Comparison of ENCODE assay signal across 26 mouse cellular contexts in genomic region chr15:3587879-3588278, GRCm38 (mm10). TPM values are rescaled to one million over a fixed set of nuclear protein-coding genes. Genes with fewer than 3 reads are reported as not detected.
DNase-seq lines count a peak whose midpoint lies in the region; ATAC-seq and TF ChIP-seq lines count a peak whose summit lies in the region.
"Had no signal": no experiment of that assay in that cellular context is flagged by ENCODE, and none has a peak within 500 bp of the region (broad histone marks: within the 10 kb centered on the region; RNA-seq: fewer than 3 reads in every experiment).

No protein-coding gene starts in this region.

- no peaks in the 10 kb centered on the region for H3K36me3 ChIP-seq in myocyte (ENCODE audit: control insufficient read depth, insufficient read depth)
- H3K36me3 ChIP-seq in midbrain, postnatal 0 days (ENCODE audit: insufficient read depth, low read length), result no peaks in the 10 kb centered on the region
- H3K36me3 ChIP-seq: embryonic facial prominence, embryonic 12.5 days; embryonic facial prominence, embryonic 15.5 days; heart, embryonic 12.5 days; heart, embryonic 15.5 days had no signal

- no peak overlapping the region for H3K27ac ChIP-seq in midbrain, postnatal 0 days (ENCODE audit: low read depth, low read length)
- H3K27ac ChIP-seq: embryonic facial prominence, embryonic 12.5 days; embryonic facial prominence, embryonic 15.5 days; heart, embryonic 15.5 days; hindbrain, embryonic 14.5 days; hindbrain, postnatal 0 days had no signal

- no peaks in the 10 kb centered on the region for H3K79me2 ChIP-seq in myocyte (ENCODE audit: control insufficient read depth, insufficient read depth)

- no peak for TF ChIP-seq CTCF in midbrain, postnatal 0 days (IDR thresholded peaks at IDR 0.05)

- H3K9me3 ChIP-seq in midbrain, postnatal 0 days (ENCODE audit: low read length), result no peaks in the 10 kb centered on the region
- H3K9me3 ChIP-seq: embryonic facial prominence, embryonic 12.5 days; embryonic facial prominence, embryonic 15.5 days; heart, embryonic 12.5 days; heart, embryonic 15.5 days had no signal

- no peaks in the 10 kb centered on the region for H3K4me1 ChIP-seq in midbrain, postnatal 0 days (ENCODE audit: insufficient read depth, low read length)
- H3K4me1 ChIP-seq: embryonic facial prominence, embryonic 12.5 days had no signal

- peak; percentile 69 for DNase-seq in 416B (ENCODE audit: low read depth)
- DNase-seq in NIH3T3 (ENCODE audit: low read depth), result peak; percentile 54
- DNase-seq in midbrain, postnatal 0 days (ENCODE audit: low spot score), result no peak
- no peak for DNase-seq in kidney, adult 8-10 months
- no peak for DNase-seq in urinary bladder, adult 2 months (ENCODE audit: low spot score)
- DNase-seq: adrenal gland, adult 8-10 months; adrenal gland, postnatal 25 days; cerebellum, adult 18-20 months; cerebellum, adult 9-11 months; cerebellum, postnatal 25 days; forebrain, postnatal 0 days; gastrocnemius, postnatal 25 days; heart, adult 18-20 months; heart, postnatal 10 days; heart, postnatal 4 days had no signal

- WGBS in midbrain, postnatal 0 days, result 59% methylated on average over 2 of the region's 2 CpGs

- ATAC-seq in midbrain, postnatal 0 days (ENCODE audit: low FRiP score), result no peak
- ATAC-seq: activated CD4-positive, CD25-positive, alpha-beta regulatory T cell, adult 4 months; forebrain, embryonic 14.5 days; forebrain, postnatal 0 days; hindbrain, postnatal 0 days; inflammation-experienced regulatory T-cells, adult 6 months; intestine, postnatal 0 days had no signal

- H3K4me2 ChIP-seq in myocyte (ENCODE audit: low read depth), result peak overlapping the region; percentile 61
- H3K4me2 ChIP-seq in midbrain, postnatal 0 days (ENCODE audit: low read depth, low read length, poor library complexity, severe bottlenecking), result no peak overlapping the region
- H3K4me2 ChIP-seq: embryonic facial prominence, embryonic 12.5 days; embryonic facial prominence, embryonic 15.5 days; heart, embryonic 12.5 days; heart, embryonic 15.5 days; hindbrain, embryonic 14.5 days had no signal

- H3K27me3 ChIP-seq in myocyte (ENCODE audit: control insufficient read depth, insufficient read depth, insufficient read length), result no peaks in the 10 kb centered on the region
- no peaks in the 10 kb centered on the region for H3K27me3 ChIP-seq in midbrain, postnatal 0 days (ENCODE audit: insufficient read depth, low read length)
- H3K27me3 ChIP-seq: embryonic facial prominence, embryonic 12.5 days; embryonic facial prominence, embryonic 15.5 days; heart, embryonic 12.5 days; heart, embryonic 15.5 days had no signal

- peak; percentile 24 for TF ChIP-seq POLR2A in myocyte (IDR thresholded peaks at IDR 0.05; ENCODE audit: insufficient read length, low read depth)

- H3K9ac ChIP-seq in midbrain, postnatal 0 days (replicated peaks; ENCODE audit: low read length, poor library complexity, severe bottlenecking), result no peak overlapping the region
- H3K9ac ChIP-seq: embryonic facial prominence, embryonic 12.5 days; embryonic facial prominence, embryonic 15.5 days; forebrain, postnatal 0 days; heart, embryonic 12.5 days; heart, embryonic 15.5 days; hindbrain, embryonic 14.5 days had no signal

- H3ac ChIP-seq in myocyte (ENCODE audit: control insufficient read depth, insufficient read length), result no peak overlapping the region

- H3K4me3 ChIP-seq in myocyte, result no peak overlapping the region
- no peak overlapping the region for H3K4me3 ChIP-seq in midbrain, postnatal 0 days (ENCODE audit: low read depth, low read length)
- H3K4me3 ChIP-seq: embryonic facial prominence, embryonic 12.5 days; embryonic facial prominence, embryonic 15.5 days; heart, embryonic 12.5 days; heart, embryonic 15.5 days had no signal

TF ChIP-seq in myocyte, 11 proteins besides CTCF, POLR2A, EP300 and RAD21:
- TF ChIP-seq MYOG (IDR thresholded peaks at IDR 0.05; ENCODE audit: control insufficient read depth in 1 of 3, insufficient read depth in 1 of 3, insufficient read length in 2 of 3, low read depth in 2 of 3), result peak in 2 of 3 experiments; percentile 9 to 18
- peak; percentile 12 for TF ChIP-seq USF1 (IDR thresholded peaks at IDR 0.05; ENCODE audit: low read depth)
- no peak for TF ChIP-seq REST (IDR thresholded peaks at IDR 0.05; ENCODE audit: insufficient read depth, insufficient read length)
- peak in 2 of 3 experiments; percentile 39 to 73 for TF ChIP-seq MYOD1 (IDR thresholded peaks at IDR 0.05; ENCODE audit: control insufficient read depth in 1 of 3, insufficient read length in 2 of 3, low read depth in 2 of 3)
- peak; percentile 66 for TF ChIP-seq CEBPB (IDR thresholded peaks at IDR 0.05; ENCODE audit: insufficient read depth, poor library complexity, severe bottlenecking)
- no peak for TF ChIP-seq MAX (IDR thresholded peaks at IDR 0.05; ENCODE audit: low read depth)

RNA-seq across cellular contexts. Expression of gene Ghr, which starts 4.6 kb away (rescaled TPM):
- polyA plus RNA-seq in myocyte (2012; fragmentation: generic; extraction: Trizol), result 21.3 TPM
- 7.9 and 11.3 TPM in 2 replicates for total RNA-seq in midbrain, postnatal 0 days (2014; rRNA removed)
- polyA plus RNA-seq in midbrain, postnatal 0 days (2015; fragmentation: Nextera tagmentation; extraction: Ambion mirVana), result 9.7 and 11.8 TPM in 2 replicates
- 45.6 and 47.2 TPM in 2 replicates for polyA plus RNA-seq in urinary bladder, adult 2 months (2012; rRNA removed)

Comparison
In these comparisons a context has a peak if more than half of its experiments do, and no peak if none do; other contexts are left out.
1. DNase-seq: peak in 416B (single experiment) and NIH3T3 (single experiment); none in midbrain, postnatal 0 days (single experiment), kidney, adult 8-10 months (0 of 2) and urinary bladder, adult 2 months (single experiment).